Mouse (Mus musculus) midbrain, embryonic 16.5 days (tissue): ENCODE measurements at regions not wholly inside any gene's neighbourhood (a gene's known extent, or its start where the extent isn't known, plus 50 kb on each side); places are given as distances from the start of the nearest gene placed in this dataset.
"Not testable (repeated sequence)": the region's sequence is repeated elsewhere in the genome, so short reads cannot be mapped to it uniquely, and the experiment has no call there.

Experiments used
- ATAC-seq: fragments of 200-750 bp; cut with Nextera tagmentation; 2 replicates; pipeline ENCODE4 v1.8.0; 2017; ENCODE audit warnings: moderate TSS enrichment
- H3K27ac ChIP-seq: fragments of 300-500 bp; sonication (generic); 2 replicates; pipeline ENCODE4 v1.5.1; 2014; ENCODE audit warnings: mild to moderate bottlenecking, low read length, mixed read lengths
- H3K27me3 ChIP-seq: fragments of 300-500 bp; sonication (generic); 2 replicates; pipeline ENCODE4 v1.6.1; 2014; ENCODE audit warnings: low read depth, low read length, mixed read lengths; ENCODE audit not compliant: control insufficient read depth, insufficient read depth
- H3K36me3 ChIP-seq: fragments of 300-500 bp; sonication (generic); 2 replicates; pipeline ENCODE4 v1.6.1; 2014; ENCODE audit warnings: mild to moderate bottlenecking, low read length, moderate library complexity, mixed read lengths; ENCODE audit not compliant: control insufficient read depth, insufficient read depth
- H3K4me1 ChIP-seq: fragments of 300-500 bp; sonication (generic); 2 replicates; pipeline ENCODE4 v1.6.1; 2014; ENCODE audit warnings: mild to moderate bottlenecking, low read length, mixed read lengths; ENCODE audit not compliant: control insufficient read depth, insufficient read depth
- H3K4me2 ChIP-seq: fragments of 300-500 bp; sonication (generic); 2 replicates; pipeline ENCODE4 v1.6.1; 2014; ENCODE audit warnings: mild to moderate bottlenecking, low read length, mixed read lengths
- H3K4me3 ChIP-seq: fragments of 300-500 bp; sonication (generic); 2 replicates; pipeline ENCODE4 v1.5.1; 2014; ENCODE audit warnings: low read depth, mild to moderate bottlenecking, low read length, moderate library complexity, mixed read lengths
- H3K9ac ChIP-seq: fragments of 300-500 bp; sonication (generic); 2 replicates; pipeline ENCODE4 v1.6.1; 2014; ENCODE audit warnings: low read depth, low read length, mixed read lengths
- H3K9me3 ChIP-seq: fragments of 300-500 bp; sonication (generic); replicated peaks from 2 replicates; pipeline ENCODE4 v1.6.1; 2014; ENCODE audit warnings: mild to moderate bottlenecking, low read length, mixed read lengths; ENCODE audit not compliant: control insufficient read depth, poor library complexity, severe bottlenecking
- WGBS: fragments of 180-500 bp; shearing (Covaris S2); extraction: QIAGEN DNeasy Blood & Tissue Kit; methylation state at CpG from one replicate; pipeline ENCODE4 v1.1.7; 2014; 5-methylcytosine and 5-hydroxymethylcytosine counted together

DNA sequence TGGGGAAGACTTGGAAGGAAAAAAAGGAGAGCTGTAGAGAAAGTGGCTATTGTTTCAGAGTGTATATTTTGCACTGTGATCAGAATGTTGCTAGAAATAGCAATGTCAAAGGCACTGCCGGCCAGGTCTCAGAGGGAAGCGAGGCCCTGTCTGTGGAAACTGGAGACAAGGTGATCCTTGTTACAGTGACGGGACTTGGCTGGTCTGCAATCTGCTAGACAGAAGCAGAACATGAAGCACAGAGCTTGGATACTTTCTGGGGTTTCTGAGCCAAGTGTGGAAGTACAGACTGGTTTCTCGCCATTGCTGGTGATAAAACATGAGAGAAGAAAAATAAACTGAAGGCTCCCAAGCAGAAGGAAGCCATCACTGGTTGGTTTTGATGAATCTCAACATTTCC is 198.3 kb upstream of the Slc7a14 start:
- Histone ChIP-seq H3K36me3 (no peaks in the 10 kb centered on the region), H3K4me2 (no peak overlapping the region), H3K27me3 (no peaks in the 10 kb centered on the region), H3K27ac (no peak overlapping the region), H3K4me1 (no peaks in the 10 kb centered on the region), H3K4me3 (no peak overlapping the region), H3K9ac (no peak overlapping the region), H3K9me3 (no peaks in the 10 kb centered on the region)
- 86% methylated on average over 4 of the region's 4 CpGs for whole genome bisulfite sequencing
- no peak for ATAC-seq

DNA sequence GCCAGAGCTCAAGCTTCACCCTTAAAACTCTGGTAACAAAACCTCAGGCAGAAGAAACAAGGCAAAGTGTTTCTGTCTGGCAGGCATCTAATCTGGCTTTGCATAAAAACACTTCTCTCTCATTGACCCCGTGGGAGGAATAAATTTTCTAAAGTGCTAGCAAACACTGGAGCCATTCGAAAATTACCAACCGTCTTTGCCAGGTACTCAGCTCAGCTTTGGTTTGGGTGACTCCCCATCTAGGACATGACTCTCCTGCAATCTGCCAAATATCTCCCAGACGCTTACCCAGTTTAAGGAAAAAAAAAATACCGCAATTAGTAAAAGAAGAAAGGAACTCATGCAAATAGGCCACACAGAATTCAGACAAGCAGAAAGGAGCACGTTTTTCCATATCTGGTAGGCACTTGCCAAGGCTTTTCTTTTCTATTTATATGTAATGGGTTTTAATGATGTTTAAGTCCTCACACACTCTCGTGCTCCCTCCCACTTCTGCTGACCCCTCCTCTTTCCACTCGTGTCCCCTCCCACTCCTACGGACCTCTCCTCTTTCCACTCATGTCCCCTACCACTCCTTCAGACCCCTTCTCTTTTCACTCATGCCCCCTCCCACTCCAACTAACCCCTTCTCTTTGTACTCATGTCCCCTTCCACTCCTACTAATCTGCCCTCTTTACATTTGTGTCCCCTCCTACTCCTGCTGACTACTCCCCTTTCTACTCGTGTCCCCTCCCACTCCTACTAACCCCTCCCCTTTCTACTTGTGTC is 189.2 kb upstream of the Slc7a14 start:
- H3K36me3 ChIP-seq: no peaks in the 10 kb centered on the region
- no peaks in the 10 kb centered on the region for H3K27me3 ChIP-seq
- H3K9me3 ChIP-seq: no peaks in the 10 kb centered on the region
- ATAC-seq: no peak
- no peak overlapping the region for H3K4me3 ChIP-seq
- H3K9ac ChIP-seq: no peak overlapping the region
- no peak overlapping the region for H3K4me2 ChIP-seq
- H3K4me1 ChIP-seq: no peaks in the 10 kb centered on the region
- WGBS: 66% methylated on average over 10 of the region's 10 CpGs
- no peak overlapping the region for H3K27ac ChIP-seq

DNA sequence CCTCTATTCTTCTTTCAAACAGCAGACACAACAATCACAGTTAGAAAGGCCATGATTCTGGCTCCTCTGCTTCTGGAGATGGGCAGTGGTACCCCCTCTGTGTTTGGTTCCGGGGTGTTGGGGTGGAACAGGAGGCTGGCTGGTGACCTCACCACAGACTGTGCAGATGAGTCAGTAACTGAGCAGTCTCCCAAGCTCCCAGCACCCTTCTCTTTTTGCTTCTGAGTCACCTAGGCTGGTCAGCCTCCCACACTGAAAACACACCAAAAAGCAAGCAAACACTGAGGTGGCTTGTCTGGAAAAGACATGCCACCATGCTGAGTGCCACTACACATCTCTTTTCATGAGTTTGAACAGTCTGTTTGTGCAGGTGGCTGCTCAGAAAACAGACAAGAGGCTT is 185.1 kb upstream of the Slc7a14 start:
- Histone ChIP-seq H3K4me2 (no peak overlapping the region), H3K4me3 (no peak overlapping the region), H3K27ac (no peak overlapping the region), H3K36me3 (no peaks in the 10 kb centered on the region), H3K4me1 (no peaks in the 10 kb centered on the region), H3K9me3 (no peaks in the 10 kb centered on the region), H3K9ac (no peak overlapping the region), H3K27me3 (no peaks in the 10 kb centered on the region)
- ATAC-seq: no peak
- WGBS: 100% methylated on average over 1 of the region's 1 CpGs

DNA sequence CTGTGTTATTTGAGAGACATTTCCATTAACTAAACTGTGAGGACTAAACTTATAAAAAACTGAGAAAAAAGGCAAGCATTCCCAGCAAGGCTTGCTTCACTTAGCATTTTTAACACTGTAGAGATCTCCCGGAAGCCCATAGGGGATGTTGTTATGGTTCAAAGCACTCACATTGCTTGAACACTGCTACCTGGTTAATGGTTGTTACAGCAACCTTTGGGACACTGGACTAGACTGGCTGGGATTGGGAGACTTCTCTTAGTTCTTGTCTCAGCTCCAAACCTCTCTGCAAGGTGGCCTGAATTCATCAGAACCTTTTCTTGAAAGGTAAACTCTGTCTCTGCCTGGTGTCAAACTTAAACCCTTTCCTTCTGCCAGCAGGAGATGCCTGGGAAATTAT is 184.5 kb upstream of the Slc7a14 start:
- H3K27me3 ChIP-seq: no peaks in the 10 kb centered on the region
- 91% methylated on average over 1 of the region's 1 CpGs for WGBS

DNA sequence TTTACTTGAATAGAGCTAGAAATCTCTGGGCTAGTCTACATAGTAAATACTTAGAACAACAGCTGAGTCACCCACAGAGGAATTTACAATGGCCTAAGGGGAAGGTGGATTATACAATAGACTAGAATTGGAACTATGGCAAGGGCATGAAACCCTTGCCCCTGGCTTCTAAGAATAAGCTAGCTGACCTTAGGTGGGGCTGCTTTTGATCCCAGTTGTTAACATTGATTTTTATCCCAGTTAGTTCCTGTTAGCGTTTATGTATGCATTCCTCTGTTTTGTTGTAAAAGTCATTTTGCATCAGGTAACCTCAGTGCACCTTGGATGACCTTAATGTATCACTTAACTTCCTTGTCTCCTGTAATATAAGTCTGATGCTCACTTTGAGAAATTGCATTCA is 181.6 kb upstream of the Slc7a14 start:
- not testable (repeated sequence) for H3K4me1 ChIP-seq, H3K9ac ChIP-seq, H3K4me3 ChIP-seq, ATAC-seq, H3K27me3 ChIP-seq, H3K4me2 ChIP-seq, H3K9me3 ChIP-seq, H3K36me3 ChIP-seq, H3K27ac ChIP-seq
- WGBS: 91% methylated on average over 1 of the region's 1 CpGs

More for the DNA sequence above, 184.5 kb upstream of the Slc7a14 start:
- H3K4me2 ChIP-seq: no peak overlapping the region
- no peaks in the 10 kb centered on the region for H3K9me3 ChIP-seq
- no peak for ATAC-seq
- H3K4me1 ChIP-seq: no peaks in the 10 kb centered on the region
- no peaks in the 10 kb centered on the region for H3K36me3 ChIP-seq
- no peak overlapping the region for H3K4me3 ChIP-seq
- no peak overlapping the region for H3K27ac ChIP-seq
- H3K9ac ChIP-seq: no peak overlapping the region

DNA sequence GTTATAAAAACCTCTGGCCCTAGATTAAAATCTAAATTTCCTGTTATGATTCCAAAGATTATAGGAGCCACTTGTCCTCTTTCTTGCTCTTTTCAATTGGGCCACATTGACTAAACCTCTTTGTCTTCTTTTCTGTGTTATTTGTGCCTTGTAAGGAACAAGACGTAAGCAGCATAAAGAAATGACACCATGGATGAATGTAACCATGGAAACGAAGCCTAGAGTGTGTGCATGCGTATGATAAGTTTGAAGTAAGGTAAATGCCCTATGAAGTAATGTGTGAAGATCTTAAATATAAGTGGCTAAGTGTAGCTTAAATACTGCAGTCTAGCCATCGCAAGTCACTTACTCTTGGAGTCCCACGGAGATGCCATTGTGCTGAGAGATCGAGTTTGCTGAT is 177.4 kb upstream of the Slc7a14 start:
- H3K9me3 ChIP-seq: no peaks in the 10 kb centered on the region
- 0 out of 2 replicates have a peak, but pooled peaks have one; percentile 66 for ATAC-seq
- H3K4me1 ChIP-seq: no peaks in the 10 kb centered on the region

DNA sequence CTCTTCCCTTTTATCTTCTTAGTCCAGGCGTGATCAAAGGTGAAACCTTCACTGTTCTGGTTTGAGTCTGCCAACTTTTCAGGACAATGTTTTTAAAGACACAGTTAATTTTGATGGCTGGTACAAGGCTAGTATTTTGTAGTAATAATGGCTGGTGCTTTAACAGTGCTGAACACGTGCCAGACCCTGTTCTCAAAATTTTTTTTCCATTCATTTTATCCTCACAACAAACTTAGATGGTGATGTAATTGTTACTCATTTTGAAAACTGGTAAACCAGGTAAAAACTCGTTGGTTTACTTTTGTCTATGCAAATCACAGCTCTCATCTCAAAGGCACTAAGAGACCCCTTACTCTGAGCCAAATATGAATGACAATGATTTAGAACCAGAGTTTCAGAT is 171.8 kb upstream of the Slc7a14 start:
- no peaks in the 10 kb centered on the region for H3K36me3 ChIP-seq
- no peak overlapping the region for H3K4me3 ChIP-seq
- H3K4me2 ChIP-seq: no peak overlapping the region
- WGBS: 67% methylated on average over 3 of the region's 3 CpGs
- H3K27ac ChIP-seq: no peak overlapping the region
- H3K9ac ChIP-seq: no peak overlapping the region
- H3K27me3 ChIP-seq: no peaks in the 10 kb centered on the region
- H3K9me3 ChIP-seq: no peaks in the 10 kb centered on the region
- H3K4me1 ChIP-seq: no peaks in the 10 kb centered on the region
- ATAC-seq: no peak

More for the DNA sequence above, 177.4 kb upstream of the Slc7a14 start:
- no peak overlapping the region for H3K4me3 ChIP-seq
- WGBS: 56% methylated on average over 6 of the region's 6 CpGs
- no peak overlapping the region for H3K4me2 ChIP-seq
- no peaks in the 10 kb centered on the region for H3K27me3 ChIP-seq
- no peaks in the 10 kb centered on the region for H3K36me3 ChIP-seq
- H3K27ac ChIP-seq: no peak overlapping the region
- H3K9ac ChIP-seq: no peak overlapping the region

DNA sequence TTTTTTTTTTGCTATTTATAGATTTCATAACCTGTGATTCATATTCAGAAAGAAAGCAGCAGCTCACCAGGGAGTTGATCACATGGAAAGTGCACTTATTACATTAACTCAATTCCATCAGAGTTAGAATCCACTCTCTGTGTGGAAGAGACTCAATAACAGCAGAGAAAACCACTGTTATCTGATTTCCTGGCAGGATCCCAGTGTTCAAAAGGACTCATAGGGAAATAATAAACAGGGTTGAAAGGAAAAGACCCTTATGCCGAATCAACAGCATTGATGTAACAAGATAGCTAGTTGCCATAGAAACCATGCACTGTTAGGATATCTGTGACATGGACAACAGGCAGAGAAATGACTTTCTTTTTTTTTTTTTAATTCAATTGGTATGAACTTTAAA is 157.7 kb upstream of the Slc7a14 start:
- peak; percentile 94 for ATAC-seq

DNA sequence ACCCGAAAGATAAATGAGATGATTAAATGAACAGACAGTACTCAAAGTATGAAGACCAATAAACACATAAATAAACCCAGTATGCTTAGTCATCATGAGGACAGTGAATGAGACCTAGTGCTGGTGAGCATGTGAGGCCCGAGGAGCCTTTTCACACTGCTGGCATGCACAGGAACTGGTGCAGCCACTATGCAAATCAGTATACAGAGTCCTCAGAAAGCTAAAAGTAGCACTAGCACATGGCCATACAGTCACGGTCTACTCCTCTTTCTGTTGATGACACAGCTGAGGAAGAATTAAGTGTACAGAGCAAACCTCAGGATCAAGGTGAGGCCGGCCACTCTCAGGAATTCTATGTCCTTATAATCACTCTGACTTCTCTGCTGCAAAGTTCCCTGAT is 154.1 kb upstream of the Slc7a14 start:
- Histone ChIP-seq H3K36me3 (no peaks in the 10 kb centered on the region), H3K4me1 (peaks cover 6% of the 10 kb centered on the region; the same call in 1 of the 2 replicates), H3K4me2 (no peak overlapping the region), H3K27me3 (no peaks in the 10 kb centered on the region), H3K27ac (no peak overlapping the region), H3K9me3 (no peaks in the 10 kb centered on the region), H3K9ac (no peak overlapping the region), H3K4me3 (no peak overlapping the region)
- ATAC-seq: no peak
- 82% methylated on average over 4 of the region's 4 CpGs for WGBS

More for the DNA sequence above, 157.7 kb upstream of the Slc7a14 start:
- H3K4me3 ChIP-seq: no peak overlapping the region
- H3K4me1 ChIP-seq: peaks cover 6% of the 10 kb centered on the region; the same call in 1 of the 2 replicates
- no peaks in the 10 kb centered on the region for H3K9me3 ChIP-seq
- WGBS: 7% methylated on average over 1 of the region's 1 CpGs
- no peaks in the 10 kb centered on the region for H3K27me3 ChIP-seq
- H3K36me3 ChIP-seq: no peaks in the 10 kb centered on the region
- peak overlapping the region; percentile 26; the same call in 1 of the 2 replicates for H3K27ac ChIP-seq
- H3K9ac ChIP-seq: no peak overlapping the region
- no peak overlapping the region for H3K4me2 ChIP-seq
